Mouse (Mus musculus) left cerebral cortex, postnatal 10 days (tissue): ENCODE results near the gene Jak3. TPM values are rescaled to one million over a fixed set of nuclear protein-coding genes. Genes with fewer than 3 reads are reported as not detected.

Experiments
- DNase-seq, 2 experiments: peaks; one replicate each; pipeline ENCODE4 v3.0.0; 2021 to 2022; ENCODE audit warnings: low spot score in 2 of 2, mixed read lengths in 1 of 2; ENCODE audit errors: extremely low spot score in 1 of 2
- intact Hi-C: fragments of 180-260 bp; cut with DNase I; formaldehyde crosslinking; loops from one replicate; pipeline ENCODE4 v1.15.1; 2025
- total RNA-seq, 2 experiments: library from RNA; stranded (reverse); gene quantifications; 2 replicates each; pipeline ENCODE4 v1.2.3; 2021

Jak3 gene
- total RNA-seq, 2 experiments from 2014 or later: 6.1 to 6.6 TPM

DNA sequence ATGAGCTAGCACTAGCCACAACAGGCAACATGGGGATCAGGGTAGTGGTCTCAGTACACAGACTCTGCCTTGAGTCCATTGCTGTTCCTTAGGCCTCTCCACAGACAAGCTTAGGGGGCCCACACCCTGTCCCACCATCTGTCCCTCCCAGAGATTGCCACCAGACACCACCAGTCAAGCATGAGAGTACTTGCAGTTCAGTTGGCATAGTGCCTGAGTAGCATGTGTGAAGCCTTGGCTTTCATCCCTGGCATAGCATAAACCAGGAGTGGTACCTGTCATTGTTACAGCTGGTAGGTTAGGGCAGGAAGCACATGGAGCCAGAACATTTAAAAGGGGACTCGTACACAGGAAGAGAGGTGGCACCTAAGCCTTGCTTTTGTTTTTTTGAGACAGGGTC is 16.3 kb upstream of the Jak3 start:
- intact Hi-C loops: loop anchor here (2.0 kb wide), 1 partner anchor 99 kb away; no protein-coding TSS in a partner anchor
- DNase-seq: no peak

DNA sequence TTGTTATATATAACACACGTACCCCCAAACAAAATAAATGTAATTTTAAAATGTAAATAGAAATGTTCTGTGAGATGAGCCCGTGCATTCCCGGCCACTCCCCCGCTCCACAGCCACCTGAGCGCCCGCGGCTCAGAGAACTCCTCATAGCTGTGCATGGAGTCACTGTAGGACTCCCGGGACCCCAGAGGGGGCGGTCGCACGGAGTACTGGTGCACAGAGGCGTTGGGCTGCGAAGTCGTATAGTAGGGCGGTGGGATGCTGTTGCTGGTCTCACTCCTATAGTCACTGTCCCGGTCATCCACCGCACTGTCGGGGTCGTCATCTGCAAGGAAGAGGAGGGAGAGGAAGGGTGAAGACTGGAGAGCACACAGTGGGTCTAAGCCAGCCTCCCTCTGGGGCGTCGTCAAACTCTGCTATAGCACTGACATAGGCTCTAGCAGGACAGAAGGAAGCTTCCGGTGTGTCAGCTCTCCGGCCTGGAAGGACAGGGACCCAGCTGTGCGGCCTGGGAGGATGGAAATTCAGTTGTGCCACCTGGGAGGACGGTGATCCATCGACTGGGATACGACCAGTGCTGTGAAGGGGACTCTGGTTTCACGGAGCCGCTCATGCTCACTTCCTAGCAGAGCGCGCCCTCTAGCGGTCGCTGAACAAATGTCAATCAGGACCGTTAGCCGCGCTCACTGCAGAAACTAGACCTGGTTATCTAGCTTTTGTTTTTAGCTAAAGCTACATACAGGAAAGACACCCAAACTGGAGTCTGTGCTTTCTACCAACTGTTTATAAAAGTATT is 15.6 kb upstream of the Jak3 start:
- intact Hi-C loops: loop anchor here (2.0 kb wide), 1 partner anchor 100 kb away; no protein-coding TSS in a partner anchor
- DNase-seq: peak; percentile 83 to 86

- intact Hi-C loops: no loop called here
- DNase-seq: peak in 1 of 2 experiments; percentile 85
These were observed 10.6 kb upstream of the Jak3 start for GRCm38 (mm10) chr8:71665331-71666130.

DNA sequence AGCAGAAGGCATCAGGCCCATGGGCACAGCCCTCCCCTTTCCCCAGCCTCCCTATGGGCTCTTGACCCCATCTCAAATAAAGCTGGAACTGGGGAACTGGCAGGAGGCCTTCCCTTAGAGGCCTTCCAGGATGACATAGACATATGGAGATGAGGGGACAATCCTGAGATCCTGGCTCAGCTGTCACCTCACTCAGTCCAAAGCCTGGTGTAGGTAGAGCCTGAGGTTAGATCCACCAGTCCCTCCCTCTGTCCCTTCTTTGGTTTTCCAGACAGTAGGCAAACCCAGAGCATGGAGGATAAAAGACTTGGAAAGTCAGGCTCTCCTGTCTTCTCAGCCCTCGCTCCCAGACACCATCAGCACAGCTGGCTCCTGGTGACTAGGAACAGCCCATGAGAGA is 9.2 kb upstream of the Jak3 start:
- DNase-seq: no peak
- intact Hi-C loops: no loop called here

DNA sequence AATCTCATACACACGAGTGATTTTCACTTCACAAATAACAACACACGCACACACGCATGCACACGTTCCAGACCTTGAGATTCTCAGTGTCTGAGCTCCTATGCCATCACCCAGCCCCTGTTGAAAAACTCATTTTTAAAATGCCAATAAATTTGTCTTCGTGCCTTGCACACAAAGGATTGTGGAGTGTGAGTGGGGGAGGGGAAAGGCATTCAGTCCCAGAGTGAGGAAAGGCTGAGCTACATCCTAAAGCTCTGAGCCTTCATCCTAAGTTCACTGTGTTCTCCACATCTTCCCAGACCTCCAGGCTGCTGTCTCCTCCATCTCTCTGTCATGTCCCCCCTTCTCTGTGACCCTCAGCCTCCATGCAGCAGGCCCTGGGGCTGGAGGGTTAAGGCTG is 8.8 kb upstream of the Jak3 start:
- intact Hi-C loops: no loop called here
- no peak for DNase-seq

DNA sequence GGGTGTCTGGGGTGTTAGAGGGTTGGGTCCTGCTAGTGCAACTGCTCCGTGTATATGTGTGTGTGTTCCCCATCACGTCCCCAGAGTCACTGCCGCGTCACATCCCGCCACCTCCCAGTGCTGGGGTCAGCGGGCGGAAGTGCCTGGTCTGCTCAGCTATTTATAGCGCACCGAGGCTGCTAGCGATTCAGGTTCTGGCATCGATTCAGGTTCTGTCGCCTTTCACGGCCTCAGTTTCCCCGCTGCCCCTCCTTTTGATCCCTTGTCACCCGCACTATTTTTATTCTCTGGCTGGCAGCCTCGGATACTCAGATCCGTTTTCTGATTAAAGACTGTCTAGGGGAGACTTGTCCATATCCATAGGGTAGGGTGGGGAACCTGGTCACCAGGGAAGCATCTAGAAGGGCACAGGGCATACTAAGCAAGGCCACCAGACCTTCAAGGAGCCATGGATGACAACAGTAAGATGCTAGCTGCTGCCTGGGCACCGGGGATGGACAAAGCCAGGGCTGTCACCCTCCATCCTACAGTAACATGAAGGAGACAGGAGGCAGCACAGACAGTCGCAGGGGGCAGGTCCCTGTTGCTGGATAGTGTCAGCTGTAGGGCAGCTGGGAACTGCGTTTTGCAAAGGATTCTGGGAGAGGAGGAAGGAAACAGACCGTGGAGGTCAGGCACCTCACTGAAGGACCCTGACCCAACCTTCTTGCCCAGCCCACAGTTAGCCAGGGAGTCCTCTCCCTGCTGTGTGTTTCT is 7.7 kb upstream of the Jak3 start:
- intact Hi-C loops: no loop called here
- DNase-seq: peak in 1 of 2 experiments; percentile 84

DNA sequence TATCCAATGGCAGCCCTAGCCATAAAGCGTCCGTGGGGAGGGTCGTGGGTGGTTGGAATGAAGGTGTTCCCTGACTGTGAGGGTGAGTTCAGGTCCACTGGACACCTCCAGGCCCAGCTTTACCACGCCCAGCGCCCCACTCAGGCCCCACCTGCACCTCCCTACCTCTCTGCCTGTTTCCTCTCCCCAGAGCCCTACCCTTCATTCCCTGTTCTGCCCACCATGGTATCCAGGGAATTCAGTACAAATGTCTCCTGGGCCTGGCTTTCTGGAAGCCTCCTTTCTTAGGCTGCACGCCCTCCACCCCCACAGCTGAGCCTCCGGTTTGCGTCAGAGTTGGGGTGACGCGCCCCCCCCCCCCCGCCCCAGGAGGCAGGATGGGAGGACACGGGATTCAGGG is 5.9 kb upstream of the Jak3 start:
- intact Hi-C loops: no loop called here

DNA sequence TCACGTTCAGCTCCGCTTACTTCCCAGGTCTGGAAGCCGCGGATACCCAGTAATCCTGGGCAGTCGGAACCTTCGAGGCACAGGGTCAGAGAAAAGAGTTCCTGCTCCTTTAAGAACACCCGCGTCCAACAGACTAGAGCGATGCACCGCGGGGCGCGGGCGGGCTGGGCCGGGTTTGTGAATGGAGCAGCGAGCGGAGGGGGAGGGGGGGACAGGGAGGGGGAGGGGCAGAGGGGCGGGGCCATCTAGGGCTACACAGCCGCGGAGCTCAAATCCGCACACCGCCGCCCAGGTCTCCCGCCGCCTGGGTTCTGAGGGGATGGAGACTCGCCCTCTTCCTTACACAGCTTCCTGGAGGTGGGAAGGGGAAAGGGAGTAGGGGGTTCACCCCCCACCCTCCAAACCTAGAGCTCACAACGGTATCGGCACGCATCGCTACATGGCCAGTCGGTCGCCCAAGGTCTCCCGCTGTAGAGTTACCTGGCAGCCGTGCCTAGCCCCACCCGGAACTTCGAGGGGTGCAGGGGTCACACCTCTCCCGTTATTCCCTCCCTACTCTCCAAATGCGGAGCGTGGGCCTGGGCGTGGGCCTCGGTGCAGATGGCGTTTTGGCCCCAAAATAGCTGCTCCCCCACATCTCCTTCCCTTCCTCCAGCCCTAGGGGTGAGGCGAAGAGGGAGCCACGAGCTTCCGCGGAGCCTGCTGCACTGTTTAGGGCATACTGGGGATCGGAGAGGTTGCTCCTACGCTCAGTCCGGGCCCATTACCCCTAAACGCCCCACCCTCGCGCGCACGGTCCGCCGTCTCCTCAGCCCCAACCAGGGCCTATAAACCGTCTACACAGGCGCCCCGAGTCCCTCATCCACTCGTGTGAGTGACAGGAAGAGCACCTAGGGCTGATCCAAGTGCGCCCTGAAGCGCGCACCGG is 5.2 kb upstream of the Jak3 start:
- intact Hi-C loops: no loop called here
- peak; percentile 73 to 89 for DNase-seq

More for the DNA sequence above, 5.9 kb upstream of the Jak3 start:
- DNase-seq: no peak

DNA sequence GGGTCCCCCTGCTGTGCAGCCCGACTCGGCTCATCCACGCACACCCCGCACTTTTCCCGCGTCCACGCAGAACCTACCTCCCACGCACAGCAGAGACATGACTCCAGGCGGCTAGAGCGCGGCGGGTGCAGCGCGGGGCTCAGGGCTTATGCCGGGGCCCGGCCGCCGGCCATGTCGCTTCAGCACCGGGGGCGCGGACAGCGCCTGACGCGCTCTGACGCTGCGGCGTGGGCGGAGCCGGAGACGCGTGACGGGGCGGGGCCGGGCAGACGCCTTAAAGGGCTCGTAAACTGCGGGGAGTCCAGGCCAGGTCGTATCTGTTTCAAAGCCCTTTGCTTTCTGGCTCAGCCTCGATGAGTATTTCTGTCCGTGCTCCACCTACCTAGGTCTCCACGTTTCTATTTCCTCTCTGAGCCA is 4.5 kb upstream of the Jak3 start, which contains the start of gene Unc13a:
TSS of gene Unc13a (minus strand) at position 209 of the 417 bp plus-strand sequence.
- peak; percentile 88 to 95 for DNase-seq

GRCm38 (mm10) chr8:71672168-71672735 is 3.8 kb upstream of the Jak3 start:
- intact Hi-C loops: no loop called here
- DNase-seq: no peak

More for the DNA sequence above, 4.5 kb upstream of the Jak3 start, which contains the start of gene Unc13a:
- intact Hi-C loops: no loop called here

DNA sequence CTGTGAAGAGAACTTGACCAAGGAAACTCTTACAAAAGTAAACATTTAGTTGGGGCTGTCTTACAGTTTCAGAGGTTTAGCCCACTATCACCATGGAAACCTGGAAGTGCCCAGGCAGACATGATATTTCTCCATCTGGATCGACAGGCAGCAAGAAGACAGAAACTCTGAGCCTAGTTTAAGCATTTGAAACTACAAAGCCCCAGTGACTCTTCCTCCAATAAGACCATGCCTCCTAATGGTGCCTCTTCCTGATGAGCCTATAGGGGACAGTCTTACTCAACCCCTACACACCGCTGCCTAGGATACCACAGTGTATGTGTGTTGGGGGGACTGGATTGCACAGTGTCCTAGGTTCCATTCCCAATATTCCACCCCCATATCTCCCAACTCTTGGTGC is 2.0 kb upstream of the Jak3 start:
- DNase-seq: no peak
- intact Hi-C loops: no loop called here

GRCm38 (mm10) chr8:71675456-71676019 is 558 bp upstream of the Jak3 start:
- intact Hi-C loops: no loop called here
- DNase-seq: no peak

DNA sequence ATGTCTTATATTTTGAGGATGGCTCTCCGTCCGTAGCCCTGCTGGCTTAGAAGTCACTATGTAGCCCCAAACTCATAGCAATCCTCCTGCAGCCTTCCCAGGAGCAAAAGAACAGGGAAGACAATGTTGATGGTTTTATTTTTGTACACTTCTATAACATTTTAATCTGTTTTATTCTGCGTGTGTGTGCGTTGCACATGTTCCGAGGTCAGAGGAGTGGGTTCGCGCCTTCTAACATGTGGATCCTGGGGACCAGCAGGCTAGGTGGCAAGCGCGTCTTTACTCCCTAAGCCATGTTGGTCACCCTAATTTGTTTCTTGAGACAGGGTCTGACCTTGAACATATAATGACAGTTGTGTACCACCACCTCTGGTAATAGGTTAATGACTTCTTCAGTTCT is 707 bp downstream of the Jak3 start:
- intact Hi-C loops: no loop called here

DNA sequence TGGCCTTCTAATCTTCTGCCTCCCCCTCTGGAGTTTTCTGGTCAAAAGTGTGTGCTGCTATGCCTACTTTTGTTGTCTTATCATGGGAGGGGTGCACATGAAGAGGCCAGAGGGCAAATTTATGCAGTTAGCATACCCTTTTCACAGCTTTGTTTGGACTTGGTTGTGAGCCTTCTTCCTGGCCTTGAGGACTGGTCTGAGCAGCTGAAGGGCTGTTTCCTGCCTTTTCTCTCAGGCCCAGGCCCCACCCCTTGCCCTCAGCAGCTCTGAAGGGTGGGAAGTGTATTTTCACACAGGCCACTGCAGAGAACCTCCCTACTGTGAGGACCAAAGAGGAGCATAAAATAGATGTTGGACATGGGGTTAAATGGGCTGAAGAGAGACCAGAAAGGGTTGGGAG is 1.5 kb downstream of the Jak3 start:
- intact Hi-C loops: no loop called here

More for the DNA sequence above, 707 bp downstream of the Jak3 start:
- no peak for DNase-seq

GRCm38 (mm10) chr8:71678216-71678615 is 2.1 kb downstream of the Jak3 start:
- intact Hi-C loops: no loop called here
- DNase-seq: no peak

More for the DNA sequence above, 1.5 kb downstream of the Jak3 start:
- peak in 1 of 2 experiments; percentile 80 for DNase-seq

DNA sequence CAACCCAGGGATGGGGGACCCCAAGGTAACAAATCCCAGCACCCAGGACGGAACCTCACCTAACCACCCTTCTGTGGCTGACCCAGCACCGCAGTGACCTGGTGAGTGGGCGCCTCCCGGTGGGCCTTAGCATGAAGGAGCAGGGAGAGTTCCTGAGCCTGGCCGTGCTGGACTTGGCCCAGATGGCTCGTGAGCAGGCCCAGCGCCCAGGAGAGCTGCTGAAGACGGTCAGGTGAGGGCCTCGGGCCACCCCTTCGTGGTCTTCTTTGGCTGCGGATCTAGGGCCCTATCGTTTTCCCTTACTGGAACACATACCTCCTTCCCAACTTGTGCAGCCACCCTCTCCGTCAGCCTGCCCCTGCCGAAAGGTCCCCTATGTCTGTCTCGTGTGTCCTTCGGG is 3.0 kb downstream of the Jak3 start:
- intact Hi-C loops: no loop called here

GRCm38 (mm10) chr8:71679550-71680168 is 3.6 kb downstream of the Jak3 start:
- intact Hi-C loops: no loop called here
- peak in 1 of 2 experiments; percentile 43 for DNase-seq

More for the DNA sequence above, 3.0 kb downstream of the Jak3 start:
- no peak for DNase-seq
